Mouse (Mus musculus) embryonic facial prominence, embryonic 13.5 days (tissue): ENCODE data around the gene Fbxo7. TPM values are rescaled to one million over a fixed set of nuclear protein-coding genes. Genes with fewer than 3 reads are reported as not detected.

Source experiments
- ATAC-seq: fragments of 200-750 bp; cut with Nextera tagmentation; 2 replicates; pipeline ENCODE4 v1.8.0; 2017; ENCODE audit warnings: low read depth; ENCODE audit not compliant: insufficient number of reproducible peaks, insufficient read depth, low FRiP score, low TSS enrichment
- H3K27ac ChIP-seq: fragments of 300-500 bp; sonication (generic); 2 replicates; pipeline ENCODE4 v1.5.1; 2015; ENCODE audit warnings: moderate library complexity, mild to moderate bottlenecking, inconsistent platforms
- H3K27me3 ChIP-seq: fragments of 300-500 bp; sonication (generic); 2 replicates; pipeline ENCODE4 v1.6.1; 2015; ENCODE audit warnings: mild to moderate bottlenecking, inconsistent platforms
- H3K36me3 ChIP-seq: fragments of 300-500 bp; sonication (generic); 2 replicates; pipeline ENCODE4 v1.6.1; 2015; ENCODE audit warnings: mild to moderate bottlenecking, inconsistent platforms
- H3K4me1 ChIP-seq: fragments of 300-500 bp; sonication (generic); 2 replicates; pipeline ENCODE4 v1.6.1; 2015; ENCODE audit warnings: inconsistent platforms
- H3K4me2 ChIP-seq: fragments of 300-500 bp; sonication (generic); 2 replicates; pipeline ENCODE4 v1.6.1; 2015; ENCODE audit warnings: moderate library complexity, mild to moderate bottlenecking, inconsistent platforms
- H3K4me3 ChIP-seq: fragments of 300-500 bp; sonication (generic); 2 replicates; pipeline ENCODE4 v1.5.1; 2015; ENCODE audit warnings: mild to moderate bottlenecking, inconsistent platforms
- H3K9ac ChIP-seq: fragments of 300-500 bp; sonication (generic); 2 replicates; pipeline ENCODE4 v1.6.1; 2015; ENCODE audit warnings: mild to moderate bottlenecking, inconsistent platforms
- H3K9me3 ChIP-seq: fragments of 300-500 bp; sonication (generic); 2 replicates; pipeline ENCODE4 v1.6.1; 2016; ENCODE audit warnings: inconsistent platforms
- WGBS: fragments of 180-500 bp; shearing (Covaris S2); methylation state at CpG from one replicate; pipeline ENCODE4 v1.1.7; 2015; ENCODE audit warnings: mixed read lengths; 5-methylcytosine and 5-hydroxymethylcytosine counted together
- polyA plus RNA-seq: library from polyadenylated mRNA; unstranded; fragments of >200 nt; fragmentation: Nextera tagmentation; extraction: Ambion mirVana; gene quantifications from 2 replicates; pipeline ENCODE4 v1.2.1, GENCODE M21; 2015

Fbxo7 gene
- polyA plus RNA-seq, 1 experiment from 2014 or later = 29.2 TPM

GRCm38 (mm10) chr10:86093109-86094035 is 71.6 kb downstream of the Fbxo7 start:
- 73% methylated on average over 14 of the region's 14 CpGs for WGBS
- Histone ChIP-seq H3K27me3 (no peaks in the 10 kb centered on the region), H3K36me3 (no peaks in the 10 kb centered on the region), H3K4me2 (no peak overlapping the region), H3K4me3 (no peak overlapping the region), H3K27ac (no peak overlapping the region), H3K4me1 (no peaks in the 10 kb centered on the region), H3K9ac (no peak overlapping the region), H3K9me3 (no peaks in the 10 kb centered on the region)
- no peak for ATAC-seq

DNA sequence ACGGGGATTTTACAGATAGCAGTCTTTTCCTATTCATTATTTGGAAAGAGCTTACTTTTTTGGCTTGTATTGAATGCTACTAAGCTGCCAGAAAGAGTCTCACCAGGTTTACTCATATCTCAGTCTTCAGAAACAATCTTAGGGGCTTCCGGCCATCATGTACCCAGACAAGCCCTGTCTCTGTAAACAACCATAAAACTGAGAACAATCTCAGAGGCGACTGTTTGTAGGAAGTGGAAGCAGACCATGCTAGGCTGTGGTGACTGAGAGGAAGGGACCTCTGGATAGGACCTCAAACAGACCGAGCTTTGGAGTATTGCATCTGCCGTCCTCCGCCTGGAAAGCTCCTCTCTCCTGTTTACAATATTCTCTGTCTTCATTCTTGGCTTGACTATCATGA is 76.6 kb downstream of the Fbxo7 start:
- H3K4me2 ChIP-seq = no peak overlapping the region
- no peaks in the 10 kb centered on the region for H3K36me3 ChIP-seq
- no peaks in the 10 kb centered on the region for H3K4me1 ChIP-seq
- no peak for ATAC-seq
- 0 out of 2 replicates have a peak, but pooled peaks cover 4% of the 10 kb centered on the region for H3K9me3 ChIP-seq
- no peak overlapping the region for H3K9ac ChIP-seq
- no peak overlapping the region for H3K27ac ChIP-seq
- H3K27me3 ChIP-seq = no peaks in the 10 kb centered on the region
- WGBS = 91% methylated on average over 6 of the region's 6 CpGs
- no peak overlapping the region for H3K4me3 ChIP-seq

- Histone ChIP-seq H3K4me3 (no peak overlapping the region), H3K27me3 (no peaks in the 10 kb centered on the region), H3K36me3 (no peaks in the 10 kb centered on the region), H3K4me2 (no peak overlapping the region), H3K27ac (no peak overlapping the region), H3K9ac (no peak overlapping the region), H3K4me1 (no peaks in the 10 kb centered on the region), H3K9me3 (0 out of 2 replicates have a peak, but pooled peaks cover 4% of the 10 kb centered on the region)
- WGBS = 86% methylated on average over 3 of the region's 3 CpGs
- no peak for ATAC-seq
Measured at GRCm38 (mm10) chr10:86100281-86100851, 78.6 kb downstream of the Fbxo7 start.

Other genes starting within 250 kb of the Fbxo7 start
- gene Pwp1, start 192.5 kb upstream of the Fbxo7 start, polyA plus RNA-seq = 76.9 and 81.6 TPM in 2 replicates
- gene Prdm4, start 104.8 kb upstream of the Fbxo7 start, polyA plus RNA-seq = 19.5 and 20.8 TPM in 2 replicates
- 1.5 and 2.1 TPM in 2 replicates for gene Ascl4, start 94.3 kb upstream of the Fbxo7 start, polyA plus RNA-seq
- gene Rtcb, start 64.1 kb upstream of the Fbxo7 start, polyA plus RNA-seq = 194 and 204 TPM in 2 replicates
- 0.22 and 0.52 TPM in 2 replicates for gene Bpifc, start 10.1 kb upstream of the Fbxo7 start, polyA plus RNA-seq